Mouse (Mus musculus): ENCODE measurements around the gene Unk.
"Not testable (repeated sequence)": the region's sequence is repeated elsewhere in the genome, so short reads cannot be mapped to it uniquely, and the experiment has no call there.

Gene Unk

GRCm38 (mm10) chr11:116010146-116010545 is 20.0 kb upstream of the Unk start:
- DNase-seq (ENCODE audit: low read depth, low spot score) = no peak

GRCm38 (mm10) chr11:116010948-116011347 is 19.2 kb upstream of the Unk start:
- DNase-seq (ENCODE audit: low read depth, low spot score) = no peak

GRCm38 (mm10) chr11:116011529-116012261 is 18.4 kb upstream of the Unk start:
- no peak for DNase-seq (ENCODE audit: low read depth, low spot score)

GRCm38 (mm10) chr11:116012262-116012947 is 17.7 kb upstream of the Unk start, which contains the start of gene Galk1:
TSS of gene Galk1 (minus strand) at chr11:116012719.
- DNase-seq (ENCODE audit: low read depth, low spot score) = peak; percentile 96

GRCm38 (mm10) chr11:116014821-116015220 is 15.3 kb upstream of the Unk start:
- no peak for DNase-seq (ENCODE audit: low read depth, low spot score)

GRCm38 (mm10) chr11:116018106-116018505 is 12.0 kb upstream of the Unk start:
- DNase-seq (ENCODE audit: low read depth, low spot score) = peak; percentile 58

- DNase-seq (ENCODE audit: low read depth, low spot score) = not testable (repeated sequence)
These were observed 11.3 kb upstream of the Unk start for GRCm38 (mm10) chr11:116018867-116019266.

GRCm38 (mm10) chr11:116019360-116019791 is 10.7 kb upstream of the Unk start:
- peak; percentile 61 for DNase-seq (ENCODE audit: low read depth, low spot score)

GRCm38 (mm10) chr11:116019976-116020411 is 10.1 kb upstream of the Unk start:
- DNase-seq (ENCODE audit: low read depth, low spot score) = peak; percentile 51

- DNase-seq (ENCODE audit: low read depth, low spot score) = no peak
These were observed 9.6 kb upstream of the Unk start for GRCm38 (mm10) chr11:116020519-116020922.

GRCm38 (mm10) chr11:116021328-116022220 is 8.5 kb upstream of the Unk start:
- DNase-seq (ENCODE audit: low read depth, low spot score) = no peak

GRCm38 (mm10) chr11:116022256-116022780 is 7.8 kb upstream of the Unk start:
- no peak for DNase-seq (ENCODE audit: low read depth, low spot score)

- not testable (repeated sequence) for DNase-seq (ENCODE audit: low read depth, low spot score)
These were observed 6.9 kb upstream of the Unk start for GRCm38 (mm10) chr11:116023074-116023770.

GRCm38 (mm10) chr11:116023771-116024355 is 6.3 kb upstream of the Unk start:
- peak; percentile 87 for DNase-seq (ENCODE audit: low read depth, low spot score)

GRCm38 (mm10) chr11:116024356-116024808 is 5.7 kb upstream of the Unk start:
- DNase-seq (ENCODE audit: low read depth, low spot score) = peak; percentile 99

- no peak for DNase-seq (ENCODE audit: low read depth, low spot score)
These were observed 4.9 kb upstream of the Unk start for GRCm38 (mm10) chr11:116025056-116025845.

GRCm38 (mm10) chr11:116027756-116028155 is 2.4 kb upstream of the Unk start, which contains the start of gene H3f3b:
TSS of gene H3f3b (minus strand) at chr11:116027962.
- DNase-seq (ENCODE audit: low read depth, low spot score) = no peak

GRCm38 (mm10) chr11:116028177-116028865 is 1.8 kb upstream of the Unk start:
- no peak for DNase-seq (ENCODE audit: low read depth, low spot score)

All from mesoderm, embryonic 11.5 days (tissue).